In genomic region chr13:23434426-23434825, GRCm38 (mm10) we compare ENCODE assay signal across 11 mouse cellular contexts. TPM values are rescaled to one million over a fixed set of nuclear protein-coding genes. Genes with fewer than 3 reads are reported as not detected.
DNase-seq lines count a peak whose midpoint lies in the region; ATAC-seq lines count a peak whose summit lies in the region.
"Had no signal": no experiment of that assay in that cellular context is flagged by ENCODE, and none has a peak within 500 bp of the region (broad histone marks: within the 10 kb centered on the region; RNA-seq: fewer than 3 reads in every experiment).

No protein-coding gene starts in this region.

- H3K27ac ChIP-seq in lung, embryonic 15.5 days, result no peak overlapping the region; the same call in 1 of the 2 replicates
- no peak overlapping the region for H3K27ac ChIP-seq in embryonic facial prominence, embryonic 11.5 days (replicated peaks; ENCODE audit: low read depth, low read length)
- peak overlapping the region; percentile 66 for H3K27ac ChIP-seq in intestine, embryonic 16.5 days (ENCODE audit: low read length)
- H3K27ac ChIP-seq in stomach, embryonic 14.5 days (ENCODE audit: low read length), result no peak overlapping the region

- H3K9ac ChIP-seq in lung, embryonic 15.5 days, result peak overlapping the region; percentile 19; the same call in 1 of the 2 replicates
- H3K9ac ChIP-seq in embryonic facial prominence, embryonic 11.5 days (replicated peaks; ENCODE audit: low read length), result no peak overlapping the region
- peak overlapping the region; percentile 53; the same call in 1 of the 2 replicates for H3K9ac ChIP-seq in intestine, embryonic 16.5 days (ENCODE audit: low read depth, low read length)
- H3K9ac ChIP-seq in stomach, embryonic 14.5 days (replicated peaks; ENCODE audit: low read depth, low read length), result no peak overlapping the region

- H3K9me3 ChIP-seq in lung, embryonic 15.5 days, result no peaks in the 10 kb centered on the region
- H3K9me3 ChIP-seq in embryonic facial prominence, embryonic 11.5 days (replicated peaks; ENCODE audit: control insufficient read depth, low read length), result no peaks in the 10 kb centered on the region
- H3K9me3 ChIP-seq in intestine, embryonic 16.5 days (ENCODE audit: control insufficient read depth, low read length), result no peaks in the 10 kb centered on the region
- H3K9me3 ChIP-seq in stomach, embryonic 14.5 days (ENCODE audit: control insufficient read depth, low read depth, low read length), result no peaks in the 10 kb centered on the region

- 18% methylated on average over 7 of the region's 7 CpGs for WGBS in lung, embryonic 15.5 days
- 8% methylated on average over 7 of the region's 7 CpGs for WGBS in embryonic facial prominence, embryonic 11.5 days
- WGBS in intestine, embryonic 16.5 days, result 26% methylated on average over 7 of the region's 7 CpGs
- WGBS in stomach, embryonic 14.5 days, result 17% methylated on average over 7 of the region's 7 CpGs

- no peak for DNase-seq in lung, postnatal 25 days (ENCODE audit: low spot score)
- DNase-seq in embryonic facial prominence, embryonic 11.5 days (ENCODE audit: low spot score), result peak; percentile 25
- no peak for DNase-seq in retina, embryonic 14.5 days (ENCODE audit: low spot score)
- DNase-seq in gastrocnemius, adult 8-10 months (ENCODE audit: low spot score in 2 of 2), result no peak
- DNase-seq in cerebellum, adult 9-11 months, result no peak
- DNase-seq: adrenal gland, postnatal 14 days; lung, postnatal 14 days; right cerebral cortex, postnatal 4 days had no signal

- H3K4me2 ChIP-seq in lung, embryonic 15.5 days, result peak overlapping the region; percentile 34
- 0 out of 2 replicates have a peak overlapping the region, but pooled peaks have one; percentile 21 for H3K4me2 ChIP-seq in embryonic facial prominence, embryonic 11.5 days (ENCODE audit: low read depth, low read length)
- H3K4me2 ChIP-seq in intestine, embryonic 16.5 days (ENCODE audit: low read depth, low read length), result peak overlapping the region; percentile 42
- H3K4me2 ChIP-seq in stomach, embryonic 14.5 days (replicated peaks; ENCODE audit: low read depth, low read length), result peak overlapping the region; percentile 23

- H3K27me3 ChIP-seq in lung, embryonic 15.5 days, result no peaks in the 10 kb centered on the region
- no peaks in the 10 kb centered on the region for H3K27me3 ChIP-seq in embryonic facial prominence, embryonic 11.5 days (ENCODE audit: control insufficient read depth, insufficient read depth, low read length)
- H3K27me3 ChIP-seq in intestine, embryonic 16.5 days (replicated peaks; ENCODE audit: control insufficient read depth, insufficient read depth, low read length), result no peaks in the 10 kb centered on the region
- H3K27me3 ChIP-seq in stomach, embryonic 14.5 days (ENCODE audit: control insufficient read depth, insufficient read depth, low read length), result no peaks in the 10 kb centered on the region

- ATAC-seq in lung, embryonic 15.5 days (ENCODE audit: borderline replicate concordance, extremely low read depth, low FRiP score, low TSS enrichment), result no peak
- ATAC-seq in embryonic facial prominence, embryonic 11.5 days (replicated peaks; ENCODE audit: insufficient number of reproducible peaks, low FRiP score, low TSS enrichment, low read depth), result no peak
- no peak for ATAC-seq in intestine, embryonic 16.5 days
- no peak for ATAC-seq in stomach, embryonic 14.5 days (ENCODE audit: insufficient number of reproducible peaks, insufficient read depth, low FRiP score, low read depth)

- peaks cover 23% of the 10 kb centered on the region for H3K4me1 ChIP-seq in lung, embryonic 15.5 days
- H3K4me1 ChIP-seq in embryonic facial prominence, embryonic 11.5 days (ENCODE audit: control insufficient read depth, insufficient read depth, low read length), result no peaks in the 10 kb centered on the region
- H3K4me1 ChIP-seq in intestine, embryonic 16.5 days (ENCODE audit: control insufficient read depth, insufficient read depth, low read length), result peaks cover 10% of the 10 kb centered on the region
- H3K4me1 ChIP-seq in stomach, embryonic 14.5 days (ENCODE audit: control insufficient read depth, insufficient read depth, low read length), result no peaks in the 10 kb centered on the region

- H3K36me3 ChIP-seq in lung, embryonic 15.5 days, result no peaks in the 10 kb centered on the region
- no peaks in the 10 kb centered on the region for H3K36me3 ChIP-seq in embryonic facial prominence, embryonic 11.5 days (replicated peaks; ENCODE audit: control insufficient read depth, insufficient read depth, low read depth, low read length)
- no peaks in the 10 kb centered on the region for H3K36me3 ChIP-seq in intestine, embryonic 16.5 days (ENCODE audit: control insufficient read depth, insufficient read depth, low read length)
- H3K36me3 ChIP-seq in stomach, embryonic 14.5 days (ENCODE audit: control insufficient read depth, insufficient read depth, low read length), result no peaks in the 10 kb centered on the region

- H3K4me3 ChIP-seq in lung, embryonic 15.5 days, result peak overlapping the region; percentile 13; the same call in 1 of the 2 replicates
- H3K4me3 ChIP-seq in embryonic facial prominence, embryonic 11.5 days (ENCODE audit: low read depth, low read length), result no peak overlapping the region
- peak overlapping the region; percentile 21 for H3K4me3 ChIP-seq in intestine, embryonic 16.5 days (ENCODE audit: low read length)
- no peak overlapping the region for H3K4me3 ChIP-seq in stomach, embryonic 14.5 days (ENCODE audit: low read depth, low read length)

RNA-seq across cellular contexts. Expression of gene Abt1, which starts 10.8 kb away (rescaled TPM):
- 13.6 and 14.2 TPM in 2 replicates for polyA plus RNA-seq in lung, embryonic 15.5 days (2015; fragmentation: Nextera tagmentation; extraction: Ambion mirVana)
- polyA plus RNA-seq in embryonic facial prominence, embryonic 11.5 days (2014; fragmentation: Nextera tagmentation; extraction: Ambion mirVana), result 15.0 and 16.2 TPM in 2 replicates
- 10.2 and 11.2 TPM in 2 replicates for polyA plus RNA-seq in intestine, embryonic 16.5 days (2015; fragmentation: Nextera tagmentation; extraction: Ambion mirVana)
- 12.0 and 12.4 TPM in 2 replicates for polyA plus RNA-seq in stomach, embryonic 14.5 days (2014; fragmentation: Nextera tagmentation; extraction: Ambion mirVana)
- total RNA-seq in gastrocnemius, adult 8-10 months (2022), result 1 to 10 TPM; 3.2 to 4.8 (median 4.0) TPM

RNA-seq across cellular contexts. Expression of gene Btn1a1, which starts 31.3 kb away (rescaled TPM):
- 0.14 and 0.26 TPM in 2 replicates for polyA plus RNA-seq in lung, embryonic 15.5 days (2015; fragmentation: Nextera tagmentation; extraction: Ambion mirVana)
- 0.24 and 0.35 TPM in 2 replicates for polyA plus RNA-seq in embryonic facial prominence, embryonic 11.5 days (2014; fragmentation: Nextera tagmentation; extraction: Ambion mirVana)
- 0.07 and 0.11 TPM in 2 replicates for polyA plus RNA-seq in intestine, embryonic 16.5 days (2015; fragmentation: Nextera tagmentation; extraction: Ambion mirVana)
- 0.17 TPM in 1 of 2 replicates, not detected in the other for polyA plus RNA-seq in stomach, embryonic 14.5 days (2014; fragmentation: Nextera tagmentation; extraction: Ambion mirVana)
- total RNA-seq in gastrocnemius, adult 8-10 months (2022), result not detected

RNA-seq across cellular contexts. Expression of gene Btn2a2, which starts 54.2 kb away (rescaled TPM):
- 0.16 and 0.21 TPM in 2 replicates for polyA plus RNA-seq in lung, embryonic 15.5 days (2015; fragmentation: Nextera tagmentation; extraction: Ambion mirVana)
- polyA plus RNA-seq in embryonic facial prominence, embryonic 11.5 days (2014; fragmentation: Nextera tagmentation; extraction: Ambion mirVana), result 1.1 and 1.4 TPM in 2 replicates
- polyA plus RNA-seq in intestine, embryonic 16.5 days (2015; fragmentation: Nextera tagmentation; extraction: Ambion mirVana), result 0.12 TPM in 2 replicates
- polyA plus RNA-seq in stomach, embryonic 14.5 days (2014; fragmentation: Nextera tagmentation; extraction: Ambion mirVana), result 0.22 and 0.30 TPM in 2 replicates
- total RNA-seq in gastrocnemius, adult 8-10 months (2022), result not detected
- total RNA-seq: adrenal gland, postnatal 14 days had no signal

Comparison
In these comparisons a context has a peak if more than half of its experiments do, and no peak if none do; other contexts are left out.
1. H3K4me3 ChIP-seq: peak in lung, embryonic 15.5 days (single experiment) and intestine, embryonic 16.5 days (single experiment); none in embryonic facial prominence, embryonic 11.5 days (single experiment) and stomach, embryonic 14.5 days (single experiment).
2. H3K9ac ChIP-seq: peak in lung, embryonic 15.5 days (single experiment) and intestine, embryonic 16.5 days (single experiment); none in embryonic facial prominence, embryonic 11.5 days (single experiment) and stomach, embryonic 14.5 days (single experiment).
3. Peak in every context shown above with its lines, with median percentiles within 50 percentile points of each other: H3K4me2 ChIP-seq.